Mouse (Mus musculus) G1E (cell line): Measurements from ENCODE around the gene Cck. TPM values are rescaled to one million over a fixed set of nuclear protein-coding genes. Genes with fewer than 3 reads are reported as not detected.

Source experiments
- ATAC-seq: 2 replicates; pipeline ENCODE4 v1.8.0; 2016; ENCODE audit warnings: mild to moderate bottlenecking; ENCODE audit not compliant: insufficient number of reproducible peaks, poor library complexity, low FRiP score, severe bottlenecking; ENCODE audit errors: extremely low read depth
- DNase-seq: peaks from one replicate; pipeline ENCODE4 v3.0.0; 2012; ENCODE audit warnings: low spot score
- H3K27me3 ChIP-seq: 2 replicates; pipeline ENCODE4 v1.6.1; 2012; ENCODE audit warnings: mild to moderate bottlenecking, low read length, inconsistent platforms; ENCODE audit not compliant: insufficient read depth
- H3K36me3 ChIP-seq: replicated peaks from 2 replicates; pipeline ENCODE3; 2012; ENCODE audit warnings: mild to moderate bottlenecking, inconsistent platforms
- H3K4me1 ChIP-seq: 2 replicates; pipeline ENCODE4 v1.6.1; 2012; ENCODE audit warnings: low read depth, low read length, inconsistent platforms, mixed read lengths; ENCODE audit not compliant: insufficient read depth
- H3K4me3 ChIP-seq: 2 replicates; pipeline ENCODE4 v1.5.1; 2012; ENCODE audit warnings: low read depth, mild to moderate bottlenecking, inconsistent platforms, low read length, moderate library complexity, mixed read lengths
- H3K9me3 ChIP-seq: replicated peaks from 2 replicates; pipeline ENCODE4 v1.6.1; 2012; ENCODE audit warnings: inconsistent platforms
- CTCF ChIP-seq: IDR thresholded peaks from 2 replicates; pipeline ENCODE4 v1.5.1; 2012; ENCODE audit warnings: low read depth, low read length, inconsistent platforms, mixed read lengths
- GATA1 ChIP-seq: IDR thresholded peaks from 2 replicates; pipeline ENCODE4 v1.6.1; 2012; ENCODE audit warnings: borderline replicate concordance, low read length, inconsistent platforms, mixed read lengths
- GATA2 ChIP-seq: IDR thresholded peaks from 2 replicates; pipeline ENCODE4 v1.6.1; 2012; ENCODE audit warnings: low read depth, low read length, inconsistent platforms, borderline replicate concordance
- POLR2AphosphoS5 ChIP-seq: IDR thresholded peaks from 2 replicates; pipeline ENCODE4 v1.6.1; 2012; ENCODE audit warnings: low read depth, low read length, inconsistent platforms; ENCODE audit not compliant: insufficient replicate concordance
- TAL1 ChIP-seq: conservative IDR thresholded peaks from 2 replicates; pipeline ENCODE4 v1.6.1; 2012; ENCODE audit warnings: low read depth, low read length, inconsistent platforms, mixed read lengths
- polyA plus RNA-seq: library from polyadenylated mRNA; stranded (reverse); fragments of >175 nt; gene quantifications from 2 replicates; pipeline ENCODE4 v1.2.3, GENCODE M21; 2012
- total RNA-seq, 2 experiments: library from RNA; stranded (forward) in 1 of 2; stranded (reverse) in 1 of 2; fragments of 200-1000 nt in 1 of 2; fragments of >200 nt in 1 of 2; fragmentation: Nextera tagmentation in 1 of 2; gene quantifications; 2 replicates each; pipeline ENCODE4 v1.2.3; 2014 to 2017

Gene Cck
- total RNA-seq (2014; fragmentation: Nextera tagmentation): not detected in 2 replicates
- not detected in 2 replicates for total RNA-seq (2017)
- polyA plus RNA-seq: not detected in 2 replicates

- TF ChIP-seq POLR2AphosphoS5 (no peak), CTCF (no peak), GATA2 (no peak), TAL1 (no peak), GATA1 (no peak)
- H3K36me3 ChIP-seq: no peaks in the 10 kb centered on the region
- no peaks in the 10 kb centered on the region for H3K9me3 ChIP-seq
- H3K4me3 ChIP-seq: no peak within 1 kb of the TSS
- ATAC-seq (no peak), DNase-seq (no peak)
- no peaks in the 10 kb centered on the region for H3K4me1 ChIP-seq
- peaks cover 9% of the 10 kb centered on the region for H3K27me3 ChIP-seq
These were observed at the start of gene Cck for GRCm38 (mm10) chr9:121495529-121495928. Cck (minus strand) TSS chr9:121495694.

- Histone ChIP-seq H3K4me1 (no peaks in the 10 kb centered on the region), H3K27me3 (no peaks in the 10 kb centered on the region), H3K9me3 (no peaks in the 10 kb centered on the region), H3K4me3 (no peak overlapping the region), H3K36me3 (no peaks in the 10 kb centered on the region)
- DNase-seq (no peak), ATAC-seq (no peak)
- TF ChIP-seq POLR2AphosphoS5 (no peak), GATA1 (no peak), GATA2 (no peak)
These were observed 46.0 kb upstream of the Cck start for GRCm38 (mm10) chr9:121541530-121541929.

- Histone ChIP-seq H3K4me1 (no peaks in the 10 kb centered on the region), H3K9me3 (peaks cover 2% of the 10 kb centered on the region; the same call in 1 of the 2 replicates), H3K4me3 (no peak overlapping the region), H3K27me3 (peaks cover 9% of the 10 kb centered on the region), H3K36me3 (no peaks in the 10 kb centered on the region)
- DNase-seq: no peak
- TF ChIP-seq TAL1 (no peak), GATA2 (no peak), POLR2AphosphoS5 (no peak), CTCF (no peak), GATA1 (no peak)
- ATAC-seq: no peak
These were observed 37.1 kb upstream of the Cck start for GRCm38 (mm10) chr9:121532626-121533025.

GRCm38 (mm10) chr9:121528605-121529357 is 33.3 kb upstream of the Cck start:
- DNase-seq: no peak
- H3K4me3 ChIP-seq: no peak overlapping the region
- TF ChIP-seq GATA1 (no peak), CTCF (no peak), POLR2AphosphoS5 (no peak), GATA2 (no peak), TAL1 (no peak)
- no peaks in the 10 kb centered on the region for H3K4me1 ChIP-seq
- H3K36me3 ChIP-seq: no peaks in the 10 kb centered on the region
- ATAC-seq: no peak
- H3K9me3 ChIP-seq: no peaks in the 10 kb centered on the region
- peaks cover 9% of the 10 kb centered on the region for H3K27me3 ChIP-seq

- H3K4me1 ChIP-seq: no peaks in the 10 kb centered on the region
- DNase-seq (no peak), ATAC-seq (no peak)
- TF ChIP-seq GATA1: no peak
- no peak for TF ChIP-seq POLR2AphosphoS5
- TF ChIP-seq GATA2: no peak
- TF ChIP-seq TAL1: no peak
- no peak for TF ChIP-seq CTCF
- no peaks in the 10 kb centered on the region for H3K36me3 ChIP-seq
- no peaks in the 10 kb centered on the region for H3K9me3 ChIP-seq
- H3K27me3 ChIP-seq: peaks cover 10% of the 10 kb centered on the region
- H3K4me3 ChIP-seq: no peak overlapping the region
These were observed 30.7 kb upstream of the Cck start for GRCm38 (mm10) chr9:121526171-121526570.

- Histone ChIP-seq H3K4me3 (no peak overlapping the region), H3K9me3 (no peaks in the 10 kb centered on the region), H3K27me3 (peaks cover 6% of the 10 kb centered on the region), H3K4me1 (no peaks in the 10 kb centered on the region), H3K36me3 (no peaks in the 10 kb centered on the region)
- no peak for ATAC-seq
- TF ChIP-seq GATA2 (no peak), GATA1 (no peak), POLR2AphosphoS5 (no peak), TAL1 (no peak), CTCF (no peak)
- no peak for DNase-seq
These were observed 24.6 kb upstream of the Cck start for GRCm38 (mm10) chr9:121520047-121520446.
